Mouse (Mus musculus): ENCODE results near the gene Rc3h1.

DNA sequence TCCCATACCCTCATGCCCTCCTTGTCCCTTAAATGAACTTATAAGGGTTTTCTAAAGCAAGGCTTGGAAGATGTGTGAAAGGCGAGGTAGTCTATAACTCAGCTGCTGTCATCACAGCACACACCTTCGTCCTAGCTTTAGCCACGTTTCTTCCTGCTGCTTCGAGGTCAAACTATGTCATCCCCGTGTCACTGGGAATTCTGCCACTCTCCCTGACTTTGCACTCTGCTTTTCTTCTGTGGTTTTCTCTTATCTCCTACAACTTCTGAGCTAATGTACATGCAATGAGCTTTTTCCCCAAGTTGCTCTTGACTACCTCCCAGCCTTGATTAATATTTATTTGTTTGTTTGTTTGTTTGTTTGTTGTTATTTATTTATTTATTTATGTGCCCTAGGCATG, 73.8 kb downstream of the Rc3h1 start:
- no peak for TF ChIP-seq POLR2A (IDR thresholded peaks at IDR 0.05; ENCODE audit: low read depth, low read length)
- no peak for TF ChIP-seq CTCF (IDR thresholded peaks at IDR 0.05; ENCODE audit: extremely low read depth, insufficient read length, insufficient replicate concordance, low read depth, low read length)
